Mouse (Mus musculus): ENCODE measurements at regions not wholly inside any gene's neighbourhood (a gene's known extent, or its start where the extent isn't known, plus 50 kb on each side); places are given as distances from the start of the nearest gene placed in this dataset.

GRCm38 (mm10) chr13:28795274-28795673 is 158.2 kb downstream of the Sox4 start:
- TF ChIP-seq CTCF (IDR thresholded peaks at IDR 0.05; ENCODE audit: low read depth, low read length), result no peak
- no peak for TF ChIP-seq POLR2A (IDR thresholded peaks at IDR 0.05; ENCODE audit: extremely low read depth, insufficient read depth, low read length)
